Mouse (Mus musculus) induced T-regulatory cell, adult 2 months (primary cell): Measurements from ENCODE around the gene Snupn.
"Not testable (repeated sequence)": the region's sequence is repeated elsewhere in the genome, so short reads cannot be mapped to it uniquely, and the experiment has no call there.

Source experiments
- DNase-seq: peaks from one replicate; pipeline ENCODE4 v3.0.0-alpha.2; 2012; ENCODE audit warnings: low read depth

The Snupn gene

DNA sequence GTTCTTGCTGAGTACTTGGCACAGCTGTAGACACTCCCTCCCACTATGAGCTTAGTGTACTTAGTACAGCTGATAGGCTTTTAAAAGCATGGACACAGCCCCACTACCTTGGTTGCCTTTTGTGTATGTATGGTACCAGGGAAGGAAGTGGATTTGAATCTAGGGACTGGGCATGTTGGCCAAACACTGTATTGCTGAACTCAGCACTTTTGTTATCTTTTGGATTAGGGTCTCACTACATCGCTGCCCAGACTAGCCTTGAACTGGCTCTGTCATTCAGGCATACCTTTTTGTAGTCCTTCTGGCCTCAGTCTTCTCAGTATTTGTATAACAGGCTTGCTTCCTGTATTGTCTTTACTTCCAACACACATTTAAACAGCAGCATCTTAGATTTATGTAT lies 20.1 kb upstream of the Snupn start:
- DNase-seq, result no peak

DNA sequence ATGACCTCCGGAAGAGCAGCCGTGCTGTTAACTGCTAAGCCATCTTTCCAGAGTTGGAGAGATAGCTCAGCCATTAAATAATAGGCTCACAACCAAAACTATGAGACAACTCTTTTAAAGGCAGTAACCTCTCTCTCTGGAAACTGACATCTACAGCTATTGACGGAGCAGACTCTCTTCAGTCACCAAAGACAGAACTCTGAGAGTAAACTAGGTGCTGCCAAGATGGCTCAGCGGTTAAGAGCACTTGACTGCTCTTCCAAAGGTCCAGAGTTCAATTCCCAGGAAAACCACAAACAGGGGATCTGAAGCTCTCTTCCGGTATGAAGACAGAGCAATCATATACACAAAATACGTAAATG lies 13.8 kb upstream of the Snupn start:
- no peak for DNase-seq

DNA sequence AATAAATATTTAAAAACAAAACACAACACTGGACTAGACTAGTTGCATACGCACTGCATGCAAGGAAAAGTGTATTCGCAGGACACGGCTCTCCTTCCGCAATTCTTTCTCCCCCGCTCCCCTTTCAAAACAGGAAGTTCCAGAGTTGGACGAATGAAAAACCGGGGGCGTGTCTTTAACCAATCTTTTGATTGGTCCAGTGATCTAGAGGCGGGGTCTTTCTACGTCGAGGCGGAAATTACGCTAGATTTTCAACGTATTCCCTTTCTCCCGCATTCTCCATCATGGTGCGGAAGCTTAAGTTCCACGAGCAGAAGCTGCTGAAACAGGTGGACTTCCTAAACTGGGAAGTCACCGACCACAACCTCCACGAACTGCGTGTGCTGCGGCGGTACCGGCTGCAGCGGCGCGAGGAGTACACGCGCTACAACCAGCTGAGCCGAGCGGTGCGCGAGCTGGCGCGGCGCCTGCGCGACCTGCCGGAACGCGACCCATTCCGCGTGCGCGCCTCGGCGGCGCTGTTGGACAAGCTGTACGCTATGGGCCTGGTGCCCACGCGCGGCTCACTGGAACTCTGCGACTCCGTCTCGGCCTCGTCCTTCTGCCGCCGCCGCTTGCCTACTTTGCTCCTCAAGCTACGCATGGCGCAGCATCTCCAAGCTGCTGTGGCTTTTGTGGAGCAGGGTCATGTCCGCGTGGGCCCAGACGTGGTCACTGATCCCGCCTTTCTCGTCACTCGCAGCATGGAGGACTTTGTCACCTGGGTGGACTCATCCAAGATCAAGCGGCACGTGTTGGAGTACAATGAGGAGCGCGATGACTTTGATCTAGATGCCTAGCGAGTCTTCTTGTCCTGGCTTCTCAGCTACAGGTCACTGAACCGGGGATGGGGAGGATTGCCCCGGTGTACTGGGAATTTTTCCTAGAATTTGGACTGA lies 13.2 kb upstream of the Snupn start, which contains the start of gene Imp3:
Imp3 (plus strand) TSS at position 253 of the 938 bp plus-strand sequence.
- peak; percentile 99 for DNase-seq

DNA sequence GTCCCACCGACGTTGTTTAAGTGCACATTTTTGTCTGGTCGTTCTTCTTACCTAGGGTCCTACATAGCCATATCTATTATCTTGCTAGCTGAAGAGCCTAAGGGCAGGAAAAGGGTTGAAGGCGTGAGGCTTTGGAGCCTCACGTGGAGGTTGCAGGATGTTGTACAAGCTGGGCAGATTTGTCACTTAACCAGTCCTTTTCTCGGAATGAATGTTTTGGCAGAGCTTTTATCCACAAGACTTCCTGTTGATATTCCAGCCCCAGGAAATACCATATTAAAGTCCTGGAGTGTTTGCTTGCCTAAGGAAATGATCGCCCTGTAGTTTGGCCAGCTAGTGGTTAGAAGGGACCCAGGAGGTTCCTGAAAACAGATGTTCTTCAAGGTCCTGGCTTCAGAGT lies 12.3 kb upstream of the Snupn start:
- peak; percentile 64 for DNase-seq

DNA sequence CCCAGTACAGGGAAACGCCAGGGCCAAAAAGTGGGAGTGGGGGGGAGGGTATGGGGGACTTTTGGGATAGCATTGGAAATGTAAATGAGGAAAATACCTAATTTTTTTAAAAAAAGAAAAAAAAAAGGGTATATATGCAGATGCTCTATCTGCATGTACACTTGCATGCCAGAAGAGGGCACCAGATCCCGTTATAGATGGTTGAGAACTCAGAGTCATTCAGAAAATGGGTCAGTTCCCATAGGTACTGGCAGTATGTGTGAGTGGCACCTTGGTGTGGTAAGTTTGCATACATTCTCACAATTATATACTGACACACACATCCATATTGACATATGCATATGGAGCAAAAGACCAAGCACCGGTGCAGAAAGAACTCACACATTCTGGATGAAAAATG lies 3.2 kb upstream of the Snupn start:
- peak; percentile 82 for DNase-seq

DNA sequence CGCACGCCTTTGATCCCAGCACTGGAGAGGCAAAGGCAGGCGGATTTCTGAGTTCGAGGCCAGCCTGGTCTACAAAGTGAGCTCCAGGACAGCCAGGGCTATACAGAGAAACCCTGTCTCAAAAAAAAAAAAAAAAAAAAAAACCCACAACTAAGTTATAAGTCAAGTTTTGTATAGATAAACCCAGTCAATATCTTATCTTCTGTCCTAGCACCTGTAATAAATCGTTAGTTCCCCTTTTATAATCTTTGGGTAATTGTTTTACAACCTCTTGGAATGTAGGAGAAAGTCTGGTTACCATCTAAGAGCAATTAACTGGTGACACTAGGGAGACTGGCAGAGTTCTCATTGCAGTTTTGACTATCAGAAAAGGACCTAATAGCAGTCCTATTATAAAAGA lies 2.0 kb upstream of the Snupn start:
- DNase-seq, result not testable (repeated sequence)

DNA sequence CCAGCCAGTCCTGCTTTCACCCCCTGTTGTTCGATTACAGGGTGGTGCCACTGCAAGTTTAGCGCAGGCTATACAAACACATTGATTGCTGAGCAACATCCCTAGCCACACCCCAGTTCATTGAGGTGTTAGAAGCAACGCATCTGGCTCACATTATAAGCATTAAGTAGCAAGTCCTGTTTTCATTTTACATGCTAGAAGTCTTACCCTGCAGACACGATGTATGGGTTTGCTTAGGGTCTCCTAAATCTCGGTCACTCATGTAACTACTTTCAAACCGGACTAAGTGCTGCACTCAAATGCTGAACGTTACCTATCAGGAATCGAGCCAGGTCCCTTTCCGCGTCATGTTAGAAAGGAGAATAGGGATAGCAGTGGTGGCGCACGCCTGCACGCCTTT lies 911 bp upstream of the Snupn start:
- peak; percentile 61 for DNase-seq

DNA sequence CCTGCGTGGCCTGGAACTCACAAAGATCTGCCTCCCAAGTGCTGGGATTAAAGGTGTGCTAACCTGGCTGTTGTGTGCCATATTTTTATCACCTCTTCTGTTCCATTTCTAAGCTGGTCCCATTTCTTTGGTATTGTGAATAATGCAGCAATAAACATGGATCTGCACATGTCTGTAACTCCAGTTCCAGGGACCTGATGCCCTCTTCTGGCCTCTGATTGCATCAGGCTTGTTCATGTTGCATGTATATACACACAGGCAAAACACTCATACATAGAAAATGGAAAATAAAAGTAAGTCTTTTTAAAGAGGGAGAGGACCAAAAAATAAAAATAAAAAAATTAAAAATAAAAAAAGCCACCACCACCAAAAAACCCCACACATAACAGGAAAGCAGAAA lies 2.9 kb downstream of the Snupn start:
- no peak for DNase-seq

DNA sequence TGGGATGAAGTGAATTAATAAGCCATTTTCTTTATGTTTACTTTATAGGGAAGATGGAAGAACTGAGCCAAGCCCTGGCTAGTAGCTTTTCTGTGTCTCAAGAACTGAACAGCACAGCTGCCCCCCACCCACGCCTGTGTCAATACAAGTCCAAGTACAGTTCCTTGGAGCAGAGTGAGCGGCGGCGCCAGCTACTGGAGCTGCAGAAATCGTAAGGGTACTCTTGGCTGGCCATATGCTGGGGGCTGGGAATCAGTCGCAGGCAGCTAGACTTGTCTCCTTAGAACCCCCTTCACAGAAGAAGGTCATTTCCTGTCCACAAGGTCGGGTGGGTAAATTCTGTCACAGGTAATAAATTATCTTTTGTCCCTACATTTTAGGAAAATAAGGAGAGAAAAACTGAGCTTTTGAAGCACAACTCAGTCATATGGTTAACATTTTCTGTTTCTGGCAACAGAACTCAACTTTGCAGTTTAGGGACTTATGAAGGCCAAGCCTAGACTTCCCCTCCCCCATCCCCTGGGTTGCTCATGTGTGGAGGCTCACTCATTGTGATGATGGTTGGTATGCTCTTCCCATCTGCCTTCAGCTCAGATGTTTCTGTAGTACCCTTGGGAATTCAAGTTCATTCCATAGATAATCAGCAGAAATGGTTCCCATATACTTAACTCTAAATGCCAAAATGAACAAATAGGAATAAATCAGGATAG lies 6.4 kb downstream of the Snupn start:
- DNase-seq, result no peak

DNA sequence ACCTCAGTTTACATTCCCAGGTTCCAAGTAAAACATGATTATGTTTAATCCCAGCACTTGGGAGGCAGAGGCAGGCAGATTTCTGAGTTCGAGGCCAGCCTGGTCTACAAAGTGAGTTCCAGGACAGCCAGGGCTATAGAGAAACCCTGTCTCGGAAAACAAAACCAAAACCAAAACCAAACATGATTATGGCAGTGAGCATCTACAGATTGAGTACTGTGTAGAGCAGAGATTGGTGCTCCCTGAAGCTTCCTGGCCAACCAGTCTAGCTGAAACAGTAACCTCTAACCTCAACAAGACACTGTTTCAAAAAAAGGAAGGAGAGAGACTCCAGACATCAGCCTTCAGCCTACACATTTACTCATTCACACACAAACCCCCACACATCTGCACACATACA lies 8.0 kb downstream of the Snupn start:
- DNase-seq, result peak; percentile 61

DNA sequence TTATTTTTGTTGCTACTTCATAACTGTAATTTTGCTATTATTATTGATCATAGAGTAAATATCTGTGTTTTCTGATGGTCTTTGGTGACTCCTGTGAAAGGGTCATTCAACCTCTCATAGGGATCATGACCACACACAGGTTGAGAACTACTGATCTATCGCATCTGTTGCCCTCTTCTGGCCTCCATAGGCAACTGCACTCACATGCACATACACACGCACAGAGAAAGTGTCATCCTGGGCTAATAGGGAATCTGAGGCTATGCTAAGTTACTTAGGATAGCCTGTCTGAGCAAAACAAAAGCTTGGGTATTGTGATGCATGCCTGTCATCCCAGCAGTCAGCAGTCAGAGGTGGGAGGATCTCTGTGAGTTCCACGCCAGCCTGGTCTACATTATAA lies 10.9 kb downstream of the Snupn start:
- DNase-seq, result no peak

DNA sequence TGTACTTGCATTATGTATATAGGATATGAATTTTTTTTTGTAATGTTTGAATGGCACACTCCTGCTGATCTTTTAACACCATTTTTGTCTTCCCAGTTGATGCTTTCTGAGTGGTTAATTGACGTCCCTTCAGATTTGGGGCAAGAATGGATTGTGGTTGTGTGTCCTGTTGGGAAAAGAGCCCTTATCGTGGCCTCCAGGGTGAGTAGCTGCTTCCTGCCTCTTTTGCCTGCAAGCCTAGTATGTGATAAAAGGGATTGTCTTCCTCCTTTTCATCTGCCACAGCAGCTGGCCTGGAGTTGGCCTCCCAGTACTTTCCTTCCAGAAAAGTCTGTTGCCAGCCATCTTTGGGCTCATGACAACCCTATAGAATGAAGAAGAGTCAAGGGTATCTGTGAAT lies 19.5 kb downstream of the Snupn start:
- no peak for DNase-seq

DNA sequence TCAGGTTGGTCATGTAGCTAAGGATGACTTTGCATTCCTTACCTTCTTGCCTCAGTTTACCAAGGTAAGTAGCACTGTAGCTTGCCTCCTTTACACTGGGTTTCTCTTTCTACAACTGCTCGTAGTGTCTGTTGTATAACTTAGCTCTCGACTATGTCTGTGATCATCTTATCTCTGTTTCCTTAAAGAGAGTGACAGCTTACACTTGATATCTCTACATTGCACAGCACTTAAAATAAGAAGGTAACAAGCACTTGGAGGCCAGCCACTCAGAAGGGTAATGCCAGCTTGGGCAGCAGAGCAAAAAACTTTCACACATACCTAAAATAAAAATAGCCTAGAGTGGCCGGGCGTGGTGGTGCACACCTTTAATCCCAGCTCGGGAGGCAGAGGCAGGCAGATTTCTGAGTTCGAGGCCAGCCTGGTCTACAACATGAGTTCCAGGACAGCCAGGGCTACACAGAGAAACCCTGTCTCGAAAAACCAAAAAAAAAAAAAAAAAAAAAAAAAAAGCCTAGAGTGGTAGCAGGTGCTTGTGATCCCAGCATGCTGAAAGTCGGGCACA lies 23.4 kb downstream of the Snupn start:
- DNase-seq, result no peak

DNA sequence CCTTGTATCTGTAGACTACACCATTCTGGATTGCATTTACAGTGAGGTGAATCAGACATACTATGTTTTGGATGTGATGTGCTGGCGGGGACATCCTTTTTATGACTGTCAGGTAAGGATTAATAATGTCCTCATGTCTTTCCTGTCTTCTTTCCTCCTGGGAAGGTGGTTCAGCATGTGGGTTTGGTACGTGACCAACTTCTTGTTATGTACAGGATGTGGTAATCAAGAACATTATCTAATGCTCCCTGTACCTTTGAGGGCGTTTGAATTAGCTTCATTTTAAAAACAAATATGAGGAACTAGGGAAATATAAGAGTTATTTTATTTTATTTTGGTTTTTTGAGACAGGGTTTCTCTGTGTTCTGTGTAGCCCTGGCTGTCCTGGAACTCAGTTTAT lies 24.5 kb downstream of the Snupn start:
- peak; percentile 24 for DNase-seq

DNA sequence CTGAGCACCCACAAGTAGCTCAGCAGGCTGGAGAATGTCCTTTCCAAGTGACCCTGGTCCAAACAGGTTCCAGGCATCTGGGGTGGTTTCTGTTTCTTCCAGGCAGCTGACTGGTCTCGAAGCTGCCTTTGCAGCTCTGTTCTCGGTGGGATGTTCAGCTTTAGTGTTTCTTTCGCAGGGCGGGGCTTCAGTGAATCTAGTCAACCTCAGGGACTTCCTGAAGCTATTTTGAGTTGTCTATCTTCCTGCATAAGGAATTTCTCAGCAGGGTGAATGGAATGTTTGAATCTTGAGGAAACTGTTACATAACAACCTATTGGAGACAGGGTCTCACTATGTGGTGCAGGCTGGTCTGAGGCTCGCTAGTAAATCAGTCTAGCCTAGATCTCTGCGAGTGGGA lies 29.5 kb downstream of the Snupn start:
- no peak for DNase-seq

DNA sequence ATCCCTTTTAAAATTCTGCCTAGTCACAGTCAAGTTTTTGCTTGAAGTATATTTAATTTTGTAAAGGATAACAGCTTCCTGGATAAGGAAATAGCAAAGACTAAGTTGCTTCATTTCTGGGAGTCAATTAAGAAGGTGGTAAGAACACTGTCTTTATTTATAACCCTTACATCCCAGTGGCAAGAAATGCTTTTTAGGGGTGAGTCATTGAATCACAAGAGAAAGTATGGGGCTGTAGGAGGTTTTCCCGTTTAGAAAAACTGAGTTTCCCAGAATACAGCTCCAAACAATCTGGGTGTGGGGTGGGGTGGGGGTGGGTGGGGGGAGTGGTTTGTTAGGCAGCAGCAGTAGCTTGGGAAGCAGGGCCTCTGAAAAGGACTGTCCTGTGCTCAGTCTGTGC lies 30.8 kb downstream of the Snupn start:
- DNase-seq, result no peak

DNA sequence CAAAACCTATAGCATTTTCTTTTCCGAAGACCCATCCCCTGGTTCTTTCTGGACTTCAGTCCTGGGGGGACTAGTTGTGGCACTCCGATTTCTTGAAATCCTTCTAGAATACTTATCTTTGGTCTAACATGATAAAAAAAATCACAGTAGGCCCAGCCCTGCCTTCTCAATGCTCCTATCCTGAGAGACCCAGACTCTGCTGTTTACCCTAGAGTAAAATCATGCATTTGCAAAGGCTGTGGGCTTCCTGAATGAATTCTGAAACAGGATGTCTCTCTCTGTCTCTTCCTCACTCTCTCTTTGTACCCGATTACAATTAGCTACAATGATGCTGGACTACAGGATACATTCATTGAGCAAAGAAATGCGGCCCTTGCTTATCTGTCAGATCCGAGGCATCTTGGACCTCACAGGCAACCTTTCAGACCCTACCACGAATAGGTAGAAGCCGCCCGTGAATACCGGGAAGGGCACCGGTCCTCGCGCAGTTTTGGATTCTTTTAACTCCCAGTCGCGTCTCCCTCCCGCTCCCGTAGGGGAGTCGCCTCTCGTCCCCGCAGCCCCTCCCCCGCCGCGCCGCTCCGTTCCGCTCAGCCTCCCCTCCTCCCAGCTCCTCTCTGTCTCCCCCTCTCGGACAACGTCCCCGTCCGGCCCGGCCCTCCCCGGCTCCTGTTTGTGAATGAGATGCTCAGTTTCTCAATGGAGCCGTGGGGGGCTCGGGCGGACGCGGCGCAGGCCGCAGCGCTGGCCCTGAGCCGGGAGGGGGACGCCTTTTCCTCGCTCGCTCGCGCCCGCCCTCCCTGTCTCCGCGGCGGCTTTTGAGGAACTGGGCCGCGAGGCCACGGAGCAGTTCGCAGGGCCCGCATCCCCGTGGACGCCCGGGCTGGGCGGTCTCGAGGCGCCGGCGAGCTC lies 43.9 kb downstream of the Snupn start, which contains the start of gene Ptpn9:
Ptpn9 (plus strand) TSS at position 638 of the 912 bp plus-strand sequence.
- DNase-seq, result peak; percentile 86

DNA sequence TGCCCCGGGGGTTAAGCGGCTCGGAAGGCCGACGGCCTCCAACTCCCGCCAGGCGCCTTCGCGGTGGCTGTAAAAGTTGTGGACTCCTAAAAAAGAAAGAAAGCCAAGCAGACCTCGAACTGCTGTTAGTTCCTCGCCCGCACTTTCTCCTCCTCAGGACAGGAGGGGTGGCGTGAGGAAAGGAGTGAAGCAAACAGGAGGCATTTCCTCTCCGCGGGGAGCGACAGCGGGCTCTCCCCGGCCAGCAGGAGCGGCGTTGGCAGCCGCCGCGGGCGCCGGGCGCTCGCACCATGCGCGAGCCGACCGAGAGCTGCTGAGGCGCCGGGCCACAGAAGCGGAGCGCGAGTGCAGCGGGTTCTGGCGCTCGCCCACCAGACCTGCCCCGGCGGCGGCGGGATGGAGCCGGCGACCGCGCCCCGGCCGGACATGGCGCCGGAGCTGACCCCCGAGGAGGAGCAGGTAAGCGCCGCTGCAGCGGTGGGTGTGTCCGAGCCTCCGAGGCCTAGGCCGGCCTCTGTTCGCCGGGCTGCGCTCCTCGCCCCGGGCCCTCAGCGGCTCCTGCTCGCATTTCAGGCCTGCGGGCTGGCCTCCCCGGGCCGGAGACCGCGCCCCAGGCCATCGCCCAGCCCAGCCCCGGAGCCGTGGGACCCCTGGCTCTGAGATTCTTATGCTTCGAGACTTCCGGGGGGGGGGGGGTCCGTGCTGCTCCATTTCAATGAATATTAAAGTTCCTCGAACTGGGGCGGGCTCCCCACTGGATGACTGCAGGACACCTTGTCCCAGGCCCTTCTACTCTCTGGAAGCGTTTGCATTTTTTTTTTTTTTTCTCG lies 44.7 kb downstream of the Snupn start:
- DNase-seq, result peak; percentile 66

DNA sequence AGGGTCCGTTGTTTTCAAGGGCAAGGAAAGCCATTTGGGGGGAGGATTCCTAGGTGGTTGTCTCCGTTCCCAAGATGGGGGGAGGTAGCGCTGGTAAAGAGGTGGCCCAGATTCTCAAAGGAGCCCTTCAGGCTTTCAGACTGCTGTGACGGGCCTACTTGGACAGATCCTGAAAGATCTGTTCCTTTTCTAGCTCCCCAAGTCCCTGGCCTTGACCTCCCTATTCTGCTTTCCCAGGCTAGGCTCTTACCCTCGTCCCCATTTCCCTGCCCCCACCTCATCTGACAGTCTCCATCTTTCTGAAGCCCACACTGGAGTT lies 45.3 kb downstream of the Snupn start:
- no peak for DNase-seq

DNA sequence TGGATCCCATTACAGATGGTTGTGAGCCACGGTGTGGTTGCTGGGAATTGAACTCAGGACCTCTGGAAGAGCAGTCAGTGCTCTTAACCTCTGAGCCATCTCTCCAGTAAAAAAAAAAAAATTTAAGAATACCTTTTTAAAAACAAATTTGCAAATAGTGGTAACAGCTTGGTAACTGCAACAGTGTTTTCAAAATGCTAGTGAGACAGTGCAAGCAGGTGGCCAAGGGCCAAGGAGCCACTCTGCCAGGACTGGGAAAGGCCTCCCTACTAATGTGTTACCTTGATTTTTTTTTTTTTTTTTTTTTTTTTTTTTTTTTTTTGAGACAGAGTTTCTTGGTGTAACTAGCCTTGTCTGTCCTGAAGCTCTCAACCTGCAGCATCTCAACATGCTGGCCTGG lies 46.5 kb downstream of the Snupn start:
- DNase-seq, result not testable (repeated sequence)

DNA sequence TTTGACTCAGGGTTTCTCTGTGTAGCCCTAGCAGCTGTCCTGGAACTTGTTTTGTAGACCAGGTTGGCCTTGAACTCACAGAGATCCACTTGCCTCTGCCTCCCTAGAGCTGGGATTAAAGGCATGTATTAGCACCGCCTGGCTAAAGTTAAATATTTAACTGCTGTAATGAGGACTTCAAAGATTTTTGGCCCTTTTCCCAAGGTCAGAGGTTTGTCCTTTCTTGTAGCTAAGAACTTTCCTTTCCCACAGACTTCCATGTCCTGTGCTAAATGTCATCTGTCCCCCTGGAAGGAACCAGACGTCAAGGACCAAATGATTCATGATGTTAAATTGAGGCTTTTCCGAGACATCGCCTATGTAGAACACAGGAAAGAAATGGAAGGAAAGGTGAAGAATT lies 52.3 kb downstream of the Snupn start:
- DNase-seq, result no peak
